Mouse (Mus musculus): ENCODE data around the gene B3galnt2. TPM values are rescaled to one million over a fixed set of nuclear protein-coding genes. Genes with fewer than 3 reads are reported as not detected.

B3galnt2 gene
- total RNA-seq, 2 experiments from 2014 or later, result 13.8 to 17.1 TPM

Other genes starting within 250 kb of the B3galnt2 start
- gene Gng4, start 170.4 kb upstream of the B3galnt2 start, total RNA-seq (2021), result 10 to 100 TPM; 61.2 to 62.1 TPM
- 10 to 100 TPM; 64.0 to 76.4 TPM for gene Tbce, start 85.2 kb downstream of the B3galnt2 start, total RNA-seq (2021)
- gene Arid4b, start 108.8 kb downstream of the B3galnt2 start, total RNA-seq (2021), result 10 to 100 TPM; 45.7 to 46.0 TPM
- gene Ggps1, start 109.0 kb downstream of the B3galnt2 start, total RNA-seq (2021), result 10 to 100 TPM; 48.1 to 53.5 TPM

Data from layer of hippocampus, postnatal 14 days (tissue).